Mouse (Mus musculus) lung, postnatal 25 days (tissue): Measurements from ENCODE around the gene Xpr1.
A peak's percentile ranks its signal among the peaks of the same experiment; 100 is the strongest.
"Not testable (repeated sequence)": the region's sequence is repeated elsewhere in the genome, so short reads cannot be mapped to it uniquely, and the experiment has no call there.

Source experiments
- DNase-seq: peaks from one replicate; pipeline ENCODE4 v3.0.0; 2022; ENCODE audit warnings: low spot score

The Xpr1 gene

GRCm38 (mm10) chr1:155335963-155336362, 81.3 kb downstream of the Xpr1 start:
- no peak for DNase-seq

- DNase-seq, result peak; percentile 65
These were observed 95.0 kb downstream of the Xpr1 start for GRCm38 (mm10) chr1:155322183-155322582.

DNA sequence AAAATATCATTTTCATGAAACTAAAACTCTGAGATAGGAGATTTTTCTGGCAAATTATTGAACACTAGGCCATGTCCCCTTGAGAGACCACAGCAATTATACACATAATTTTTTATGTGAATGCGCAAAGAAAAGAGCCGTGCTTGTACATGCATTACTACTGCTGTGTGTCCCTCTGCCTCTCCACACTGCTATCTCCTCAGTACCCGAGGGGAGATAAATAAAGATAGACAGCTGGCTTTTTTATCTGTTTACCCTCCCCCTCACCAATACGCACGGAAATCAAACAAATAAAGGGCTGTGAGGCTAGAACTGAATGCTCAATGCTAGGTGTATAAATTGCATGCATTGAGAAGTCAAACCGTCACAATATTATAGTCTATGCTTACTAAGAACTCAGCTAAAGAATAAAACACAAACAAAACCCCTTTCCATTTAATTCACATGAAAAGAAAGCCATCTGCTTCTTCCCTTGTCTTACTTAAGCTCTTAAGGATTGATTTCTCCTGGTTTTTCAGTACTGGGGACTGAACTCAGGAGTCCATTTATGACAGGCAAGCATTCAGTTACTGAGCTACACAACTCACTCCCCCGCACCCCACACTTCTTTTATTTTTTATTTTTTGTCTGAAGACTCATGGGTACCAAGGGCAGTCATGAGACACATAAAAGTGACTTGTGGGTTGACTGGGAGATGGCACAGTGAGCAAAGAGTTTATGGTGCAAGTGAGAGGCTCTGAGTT, 97.0 kb downstream of the Xpr1 start:
- DNase-seq, result no peak

GRCm38 (mm10) chr1:155319513-155319912, 97.7 kb downstream of the Xpr1 start:
- no peak for DNase-seq

DNA sequence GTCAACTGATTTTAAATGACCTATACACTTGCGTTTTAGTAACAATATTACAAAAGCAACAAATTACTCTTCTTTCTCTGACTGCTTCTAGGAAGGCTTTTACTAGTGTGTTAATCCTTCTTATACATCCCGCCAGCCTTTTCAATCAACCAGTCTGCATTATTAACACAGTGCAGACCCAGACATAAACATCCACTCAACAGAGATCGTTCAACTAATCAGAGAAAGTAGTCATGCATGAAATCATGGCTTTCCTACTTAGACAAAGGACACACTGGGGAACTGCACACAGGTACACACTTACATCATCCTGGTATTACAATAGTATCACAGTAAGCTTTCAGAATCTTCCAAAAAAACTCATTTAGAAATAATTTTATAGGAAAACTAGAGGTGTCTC, 105.5 kb downstream of the Xpr1 start:
- DNase-seq, result no peak

DNA sequence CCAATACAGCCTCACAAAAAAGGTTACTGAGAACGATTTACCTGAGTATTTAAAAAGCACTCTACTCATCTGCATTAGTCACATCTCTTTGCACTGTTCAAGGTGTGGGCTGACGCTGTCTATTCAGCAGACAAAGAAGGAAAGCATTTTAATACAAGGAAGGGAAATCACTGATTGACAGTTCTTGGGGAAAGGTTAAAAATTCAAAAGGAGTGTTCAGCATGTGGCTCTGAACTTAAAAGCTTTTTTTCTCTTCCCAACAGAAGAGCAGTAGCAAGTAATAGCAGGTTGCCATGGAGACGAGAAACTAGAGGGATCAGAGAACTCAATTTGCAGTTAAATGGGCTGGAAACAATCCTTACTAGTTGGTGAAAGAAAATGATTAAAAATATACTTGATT, 110.3 kb downstream of the Xpr1 start:
- DNase-seq, result no peak

DNA sequence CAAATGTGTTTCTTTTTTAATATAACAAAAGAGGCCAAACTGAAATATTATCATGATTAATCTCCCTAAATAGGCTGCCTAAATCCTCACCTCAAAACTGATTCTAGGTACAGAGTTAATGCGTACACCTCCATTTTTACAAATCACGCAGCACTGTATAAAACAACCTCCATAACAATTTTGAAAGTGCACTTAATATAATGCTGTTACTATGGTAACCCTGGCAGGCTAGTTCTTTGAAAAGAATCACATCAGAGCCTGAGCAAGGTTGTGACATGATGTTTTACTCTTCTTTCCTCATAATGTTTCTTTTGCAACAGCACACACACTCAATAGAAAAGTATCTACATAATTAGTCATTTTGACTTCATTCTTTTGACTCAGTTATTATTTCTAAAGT, 113.8 kb downstream of the Xpr1 start:
- no peak for DNase-seq

DNA sequence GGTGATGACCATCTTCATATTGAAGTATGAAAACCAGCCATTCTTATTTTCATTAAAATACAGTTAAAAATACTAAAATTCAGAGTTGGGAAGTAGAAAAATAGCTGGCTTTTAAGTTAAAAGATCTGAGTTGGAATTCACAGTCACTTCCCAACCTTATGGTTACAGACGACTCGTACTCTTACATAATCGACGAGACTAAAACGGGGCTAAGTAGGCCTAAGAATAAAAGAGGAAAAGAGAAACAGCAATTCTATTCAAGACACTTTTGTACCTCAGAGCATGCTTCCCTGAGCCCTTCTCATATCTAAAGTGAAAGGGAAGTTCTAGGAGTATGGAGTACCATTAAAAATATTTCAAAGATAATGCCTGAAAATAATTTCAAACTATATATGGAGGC, 119.6 kb downstream of the Xpr1 start:
- DNase-seq, result no peak

DNA sequence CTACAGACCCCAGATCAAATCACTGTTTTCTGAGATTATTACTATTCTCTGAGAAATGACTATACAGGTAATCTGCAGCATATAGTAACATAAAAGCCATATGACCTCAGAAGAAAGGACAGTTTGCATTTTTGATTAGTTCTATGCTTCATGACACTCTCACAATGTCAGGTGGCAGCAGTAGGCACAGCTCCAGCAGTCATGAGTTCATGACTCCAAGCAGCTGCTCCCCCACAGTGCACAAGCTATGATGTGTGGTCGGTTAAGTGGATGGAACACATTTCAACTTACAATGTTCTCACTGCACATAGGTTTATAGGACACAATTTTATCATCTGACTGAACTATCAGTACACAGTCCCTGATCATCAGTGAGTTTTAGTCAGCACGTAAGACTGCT, 120.0 kb downstream of the Xpr1 start:
- DNase-seq, result no peak

GRCm38 (mm10) chr1:155293446-155293845, 123.8 kb downstream of the Xpr1 start:
- DNase-seq, result peak; percentile 77

GRCm38 (mm10) chr1:155289411-155289810, 127.8 kb downstream of the Xpr1 start:
- no peak for DNase-seq

GRCm38 (mm10) chr1:155288033-155288432, 129.2 kb downstream of the Xpr1 start:
- DNase-seq, result no peak

DNA sequence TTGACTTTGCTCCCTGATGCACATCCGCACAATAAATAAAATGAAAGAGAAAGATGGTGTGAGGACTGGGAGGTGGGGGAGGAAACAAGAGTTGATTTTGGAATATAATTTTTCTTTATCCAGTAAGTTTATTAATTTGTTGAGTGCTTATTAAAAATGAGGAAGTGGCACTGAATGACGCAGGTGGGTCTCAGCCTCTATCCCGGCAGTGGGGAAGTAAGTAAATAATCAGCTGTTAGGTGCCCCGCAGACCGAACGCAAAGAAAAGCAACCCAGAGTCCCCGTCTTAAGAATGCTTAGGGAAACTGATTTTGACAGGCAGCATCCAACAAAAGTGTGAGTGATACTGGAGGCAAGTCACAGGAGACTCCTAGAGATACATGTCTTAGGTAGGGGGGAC, 133.4 kb downstream of the Xpr1 start:
- DNase-seq, result no peak

DNA sequence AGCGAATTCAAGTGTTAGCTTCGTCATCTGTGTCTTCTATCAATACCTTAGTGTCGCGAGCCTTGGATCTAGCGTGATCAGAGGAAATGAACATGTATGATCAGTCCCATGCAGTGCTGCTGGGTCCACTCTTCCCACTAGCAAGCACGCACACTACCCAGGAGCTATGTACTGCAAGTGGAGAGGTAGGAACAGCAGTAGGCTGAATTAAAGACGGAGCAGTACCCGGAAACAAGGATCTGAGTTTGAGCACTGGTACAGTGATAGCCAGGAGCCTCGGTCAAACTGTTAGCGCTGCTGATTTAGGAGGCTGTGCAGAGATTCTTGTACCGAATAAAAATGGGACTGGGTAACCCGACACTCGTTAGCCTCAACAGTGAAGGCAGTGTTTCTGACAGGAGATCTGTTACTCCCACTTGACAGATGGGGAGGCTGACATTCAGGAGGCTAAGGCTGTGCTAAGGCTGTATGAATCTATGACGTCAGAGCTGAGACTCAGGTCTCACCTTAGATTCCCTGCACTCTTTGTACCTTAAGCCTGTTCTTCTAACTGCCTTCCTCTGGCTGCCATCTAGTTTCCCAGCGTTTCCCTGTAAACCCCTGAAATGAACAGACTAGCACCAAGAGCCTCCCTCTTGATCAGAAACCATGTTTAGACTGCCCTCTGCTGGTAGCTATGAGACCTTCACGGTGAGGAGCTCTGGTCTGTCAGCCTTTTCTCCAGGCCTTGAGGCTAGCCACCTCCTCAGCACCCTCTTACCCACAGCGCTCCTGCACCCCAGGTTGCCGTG, 136.0 kb downstream of the Xpr1 start:
- peak; percentile 75 for DNase-seq

GRCm38 (mm10) chr1:155280306-155280705, 136.9 kb downstream of the Xpr1 start:
- no peak for DNase-seq

- no peak for DNase-seq
These were observed 140.7 kb downstream of the Xpr1 start for GRCm38 (mm10) chr1:155276381-155277033.

GRCm38 (mm10) chr1:155275793-155276192, 141.4 kb downstream of the Xpr1 start:
- no peak for DNase-seq

DNA sequence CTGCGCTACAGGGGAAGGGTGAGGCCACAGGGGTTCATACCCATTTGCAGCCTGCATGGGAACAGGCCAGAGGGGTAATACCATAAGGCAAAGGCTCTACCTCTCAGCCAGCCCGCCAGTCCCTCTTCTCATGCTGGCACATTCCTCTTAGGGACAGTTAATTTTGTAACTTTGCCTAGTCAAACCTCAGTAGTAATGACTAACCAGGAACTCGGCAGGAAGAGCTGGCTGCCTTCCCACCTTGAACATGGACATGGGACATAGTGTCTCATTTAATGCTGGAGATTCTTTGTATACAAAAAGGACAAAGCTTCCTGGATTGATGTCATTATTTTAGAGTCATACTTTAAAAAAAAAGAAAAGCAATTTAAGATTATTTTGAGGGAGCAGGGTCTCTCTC, 142.2 kb downstream of the Xpr1 start:
- peak; percentile 18 for DNase-seq

GRCm38 (mm10) chr1:155272953-155273352, 144.3 kb downstream of the Xpr1 start:
- no peak for DNase-seq

DNA sequence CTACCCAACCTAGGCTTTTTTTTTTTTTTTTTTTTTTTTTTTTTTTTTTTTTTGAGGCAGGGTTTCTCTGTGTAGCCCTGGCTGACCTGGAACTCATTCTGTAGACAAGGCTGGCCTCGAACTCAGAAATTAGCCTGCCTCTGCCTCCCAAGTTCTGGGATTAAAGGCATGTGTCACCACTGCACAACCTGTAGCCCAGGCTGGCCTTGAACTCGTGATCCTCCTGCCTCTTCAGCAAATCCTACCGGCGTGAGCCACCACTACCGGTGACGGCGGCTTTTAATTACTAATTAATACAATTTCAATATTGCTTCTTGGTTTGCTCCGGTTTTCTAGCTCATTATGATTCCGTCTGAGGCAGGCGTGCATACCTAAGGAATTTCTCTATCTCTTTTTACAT, 154.7 kb downstream of the Xpr1 start:
- DNase-seq, result not testable (repeated sequence)

- no peak for DNase-seq
These were observed 162.9 kb downstream of the Xpr1 start for GRCm38 (mm10) chr1:155254309-155254708.

DNA sequence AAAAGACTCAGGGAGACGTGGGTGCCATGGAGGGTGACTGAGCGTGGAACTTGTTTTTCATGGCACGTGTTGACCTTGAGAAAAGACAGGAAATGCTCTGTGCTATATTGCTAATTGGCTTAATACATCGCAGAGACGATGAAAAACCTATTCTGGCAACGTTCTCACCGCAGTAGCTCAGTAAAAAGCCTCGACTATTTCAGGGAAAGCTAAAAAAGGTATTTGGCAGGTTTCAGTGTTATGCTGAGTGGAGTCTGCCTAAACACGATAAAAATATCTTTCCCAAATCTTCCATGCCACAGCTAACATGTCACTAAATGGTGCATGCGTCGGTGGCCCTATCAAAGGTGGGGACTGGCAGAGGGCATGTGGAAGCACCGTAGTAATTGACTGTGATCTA, 164.1 kb downstream of the Xpr1 start:
- DNase-seq, result no peak

GRCm38 (mm10) chr1:155252631-155253121, 164.5 kb downstream of the Xpr1 start:
- no peak for DNase-seq
